Mouse (Mus musculus) neural tube, embryonic 12.5 days (tissue): ENCODE measurements around the gene Swi5. TPM values are rescaled to one million over a fixed set of nuclear protein-coding genes. Genes with fewer than 3 reads are reported as not detected.

Experiments used
- ATAC-seq: fragments of 200-750 bp; cut with Nextera tagmentation; 2 replicates; pipeline ENCODE4 v1.8.0; 2017; ENCODE audit warnings: low read depth, mild to moderate bottlenecking, moderate TSS enrichment, moderate library complexity; ENCODE audit not compliant: low FRiP score
- H3K27ac ChIP-seq: fragments of 300-500 bp; sonication (generic); 2 replicates; pipeline ENCODE4 v1.5.1; 2016
- H3K27me3 ChIP-seq: fragments of 300-500 bp; sonication (generic); replicated peaks from 2 replicates; pipeline ENCODE4 v1.6.1; 2016; ENCODE audit warnings: mild to moderate bottlenecking
- H3K36me3 ChIP-seq: fragments of 300-500 bp; sonication (generic); 2 replicates; pipeline ENCODE4 v1.6.1; 2016; ENCODE audit warnings: mild to moderate bottlenecking
- H3K4me1 ChIP-seq: fragments of 300-500 bp; sonication (generic); 2 replicates; pipeline ENCODE4 v1.6.1; 2016
- H3K4me2 ChIP-seq: fragments of 300-500 bp; sonication (generic); replicated peaks from 2 replicates; pipeline ENCODE4 v1.6.1; 2016; ENCODE audit warnings: mild to moderate bottlenecking
- H3K4me3 ChIP-seq: fragments of 300-500 bp; sonication (generic); 2 replicates; pipeline ENCODE4 v1.5.1; 2016
- H3K9ac ChIP-seq: fragments of 300-500 bp; sonication (generic); 2 replicates; pipeline ENCODE4 v1.6.1; 2016; ENCODE audit warnings: mild to moderate bottlenecking
- H3K9me3 ChIP-seq: fragments of 300-500 bp; sonication (generic); 2 replicates; pipeline ENCODE4 v1.6.1; 2016; ENCODE audit warnings: mild to moderate bottlenecking
- WGBS: fragments of 180-500 bp; shearing (Covaris S2); methylation state at CpG from one replicate; pipeline ENCODE4 v1.1.7; 2016; 5-methylcytosine and 5-hydroxymethylcytosine counted together
- polyA plus RNA-seq: library from polyadenylated mRNA; unstranded; fragments of >200 nt; fragmentation: Nextera tagmentation; extraction: Ambion mirVana; gene quantifications from 2 replicates; pipeline ENCODE4 v1.2.1, GENCODE M21; 2016

Swi5 gene
- polyA plus RNA-seq, 1 experiment from 2014 or later: 351 TPM

- H3K4me1 ChIP-seq: no peaks in the 10 kb centered on the region
- H3K36me3 ChIP-seq: peaks cover 88% of the 10 kb centered on the region
- H3K4me2 ChIP-seq: no peak overlapping the region
- no peaks in the 10 kb centered on the region for H3K27me3 ChIP-seq
- H3K27ac ChIP-seq: no peak overlapping the region
- no peaks in the 10 kb centered on the region for H3K9me3 ChIP-seq
- no peak for ATAC-seq
- H3K4me3 ChIP-seq: no peak overlapping the region
- 96% methylated on average over 5 of the region's 5 CpGs for WGBS
- H3K9ac ChIP-seq: no peak overlapping the region
These were observed 35.2 kb downstream of the Swi5 start for GRCm38 (mm10) chr2:32252658-32253057.

GRCm38 (mm10) chr2:32251791-32252527, 35.9 kb downstream of the Swi5 start:
- no peaks in the 10 kb centered on the region for H3K9me3 ChIP-seq

GRCm38 (mm10) chr2:32248377-32249361, 39.2 kb downstream of the Swi5 start:
- H3K9me3 ChIP-seq: no peaks in the 10 kb centered on the region
- no peaks in the 10 kb centered on the region for H3K27me3 ChIP-seq
- H3K4me3 ChIP-seq: no peak overlapping the region
- peaks cover 77% of the 10 kb centered on the region for H3K36me3 ChIP-seq
- H3K4me1 ChIP-seq: no peaks in the 10 kb centered on the region
- 83% methylated on average over 10 of the region's 10 CpGs for WGBS
- no peak overlapping the region for H3K27ac ChIP-seq
- no peak overlapping the region for H3K9ac ChIP-seq
- no peak for ATAC-seq
- H3K4me2 ChIP-seq: no peak overlapping the region

More at GRCm38 (mm10) chr2:32251791-32252527, 35.9 kb downstream of the Swi5 start:
- no peaks in the 10 kb centered on the region for H3K27me3 ChIP-seq
- no peak for ATAC-seq
- H3K27ac ChIP-seq: no peak overlapping the region
- H3K4me2 ChIP-seq: no peak overlapping the region
- H3K9ac ChIP-seq: no peak overlapping the region
- H3K36me3 ChIP-seq: peaks cover 81% of the 10 kb centered on the region
- WGBS: 91% methylated on average over 12 of the region's 12 CpGs
- H3K4me1 ChIP-seq: no peaks in the 10 kb centered on the region
- H3K4me3 ChIP-seq: no peak overlapping the region

- H3K4me1 ChIP-seq: no peaks in the 10 kb centered on the region
- no peak overlapping the region for H3K27ac ChIP-seq
- WGBS: 84% methylated on average over 4 of the region's 4 CpGs
- H3K4me2 ChIP-seq: no peak overlapping the region
- H3K9ac ChIP-seq: no peak overlapping the region
- no peaks in the 10 kb centered on the region for H3K9me3 ChIP-seq
- peaks cover 67% of the 10 kb centered on the region for H3K36me3 ChIP-seq
- H3K27me3 ChIP-seq: no peaks in the 10 kb centered on the region
- no peak overlapping the region for H3K4me3 ChIP-seq
- ATAC-seq: no peak
These were observed 41.1 kb downstream of the Swi5 start for GRCm38 (mm10) chr2:32246741-32247140.

- H3K9me3 ChIP-seq: no peaks in the 10 kb centered on the region
- H3K36me3 ChIP-seq: peaks cover 40% of the 10 kb centered on the region
- no peak overlapping the region for H3K4me3 ChIP-seq
- ATAC-seq: no peak
- WGBS: 93% methylated on average over 4 of the region's 4 CpGs
- no peaks in the 10 kb centered on the region for H3K4me1 ChIP-seq
- H3K27ac ChIP-seq: no peak overlapping the region
- no peak overlapping the region for H3K4me2 ChIP-seq
- no peak overlapping the region for H3K9ac ChIP-seq
- no peaks in the 10 kb centered on the region for H3K27me3 ChIP-seq
These were observed 44.9 kb downstream of the Swi5 start for GRCm38 (mm10) chr2:32242986-32243385.

- H3K4me1 ChIP-seq: peaks cover 6% of the 10 kb centered on the region
- no peak overlapping the region for H3K27ac ChIP-seq
- H3K27me3 ChIP-seq: no peaks in the 10 kb centered on the region
- no peak overlapping the region for H3K9ac ChIP-seq
- 78% methylated on average over 5 of the region's 5 CpGs for WGBS
- no peak overlapping the region for H3K4me2 ChIP-seq
- no peak for ATAC-seq
- no peak overlapping the region for H3K4me3 ChIP-seq
- no peaks in the 10 kb centered on the region for H3K9me3 ChIP-seq
- peaks cover 33% of the 10 kb centered on the region for H3K36me3 ChIP-seq
These were observed 47.3 kb downstream of the Swi5 start for GRCm38 (mm10) chr2:32240591-32240990.

GRCm38 (mm10) chr2:32238708-32239435, 49.0 kb downstream of the Swi5 start:
- Histone ChIP-seq H3K4me2 (no peak overlapping the region), H3K9ac (no peak overlapping the region), H3K27me3 (no peaks in the 10 kb centered on the region), H3K9me3 (no peaks in the 10 kb centered on the region), H3K36me3 (peaks cover 20% of the 10 kb centered on the region), H3K4me3 (no peak overlapping the region), H3K27ac (no peak overlapping the region), H3K4me1 (peaks cover 16% of the 10 kb centered on the region)
- no peak for ATAC-seq
- WGBS: 94% methylated on average over 9 of the region's 9 CpGs

GRCm38 (mm10) chr2:32237571-32237970, 50.3 kb downstream of the Swi5 start:
- 42% methylated on average over 4 of the region's 4 CpGs for WGBS

GRCm38 (mm10) chr2:32236760-32237487, 51.0 kb downstream of the Swi5 start:
- H3K4me1 ChIP-seq: peaks cover 16% of the 10 kb centered on the region
- H3K4me3 ChIP-seq: peak overlapping the region; percentile 62
- peak overlapping the region; percentile 74 for H3K9ac ChIP-seq
- under 1% methylated on average over 20 of the region's 20 CpGs for WGBS
- H3K36me3 ChIP-seq: peaks cover 28% of the 10 kb centered on the region
- no peaks in the 10 kb centered on the region for H3K9me3 ChIP-seq
- peak overlapping the region; percentile 88 for H3K4me2 ChIP-seq
- peak; percentile 45 for ATAC-seq
- H3K27me3 ChIP-seq: no peaks in the 10 kb centered on the region
- H3K27ac ChIP-seq: peak overlapping the region; percentile 51; the same call in 1 of the 2 replicates

More at GRCm38 (mm10) chr2:32237571-32237970, 50.3 kb downstream of the Swi5 start:
- peaks cover 16% of the 10 kb centered on the region for H3K4me1 ChIP-seq
- peak overlapping the region; percentile 62 for H3K4me3 ChIP-seq
- peaks cover 22% of the 10 kb centered on the region for H3K36me3 ChIP-seq
- ATAC-seq: no peak
- no peaks in the 10 kb centered on the region for H3K27me3 ChIP-seq
- H3K4me2 ChIP-seq: peak overlapping the region; percentile 88
- peak overlapping the region; percentile 74; the same call in 1 of the 2 replicates for H3K9ac ChIP-seq
- H3K27ac ChIP-seq: no peak overlapping the region
- no peaks in the 10 kb centered on the region for H3K9me3 ChIP-seq

GRCm38 (mm10) chr2:32235886-32236759, 51.8 kb downstream of the Swi5 start, which contains the start of gene Pomt1:
Gene Pomt1, plus strand, starts transcription at chr2:32236590.
- under 1% methylated on average over 54 of the region's 54 CpGs for WGBS
- no peaks in the 10 kb centered on the region for H3K9me3 ChIP-seq
- peak within 1 kb of the TSS; percentile 88 for H3K4me2 ChIP-seq
- H3K4me3 ChIP-seq: peak within 1 kb of the TSS; percentile 62
- ATAC-seq: peak; percentile 92
- peak within 1 kb of the TSS; percentile 74 for H3K9ac ChIP-seq
- no peaks in the 10 kb centered on the region for H3K27me3 ChIP-seq
- H3K27ac ChIP-seq: peak within 1 kb of the TSS; percentile 51; the same call in 1 of the 2 replicates
- peaks cover 36% of the 10 kb centered on the region for H3K36me3 ChIP-seq
- peaks cover 16% of the 10 kb centered on the region for H3K4me1 ChIP-seq
